Mouse (Mus musculus) small intestine, adult 2 months (tissue): ENCODE measurements around the gene Zfp622. TPM values are rescaled to one million over a fixed set of nuclear protein-coding genes. Genes with fewer than 3 reads are reported as not detected.

ENCODE experiments used
- H3K27ac ChIP-seq: fragments of 200-500 bp; 2 replicates; pipeline ENCODE4 v1.5.1; 2012; ENCODE audit warnings: low read depth, low read length, control low read depth, inconsistent platforms; ENCODE audit not compliant: insufficient read depth
- H3K27me3 ChIP-seq: fragments of 200-500 bp; 2 replicates; pipeline ENCODE4 v1.6.1; 2012; ENCODE audit warnings: mild to moderate bottlenecking, moderate library complexity, low read length, inconsistent platforms; ENCODE audit not compliant: control insufficient read depth, insufficient read depth
- H3K36me3 ChIP-seq: fragments of 200-500 bp; 2 replicates; pipeline ENCODE4 v1.6.1; 2012; ENCODE audit warnings: mild to moderate bottlenecking, low read length, control low read depth, inconsistent platforms; ENCODE audit not compliant: control insufficient read depth, insufficient read depth
- H3K4me1 ChIP-seq: fragments of 200-500 bp; 2 replicates; pipeline ENCODE4 v1.6.1; 2012; ENCODE audit warnings: low read length, inconsistent platforms, mixed read lengths; ENCODE audit not compliant: control insufficient read depth, insufficient read depth, insufficient read length
- H3K4me3 ChIP-seq: fragments of 200-500 bp; 2 replicates; pipeline ENCODE4 v1.5.1; 2012; ENCODE audit warnings: low read depth, mild to moderate bottlenecking, control low read depth, inconsistent platforms, low read length, moderate library complexity
- CTCF ChIP-seq: fragments of 200-500 bp; IDR thresholded peaks from 2 replicates; pipeline ENCODE4 v1.5.1; 2012; ENCODE audit warnings: low read depth, mild to moderate bottlenecking, control low read depth, inconsistent platforms, low read length, moderate library complexity, mixed read lengths; ENCODE audit not compliant: insufficient replicate concordance, insufficient read length; ENCODE audit errors: extremely low read depth
- POLR2A ChIP-seq: fragments of 200-500 bp; IDR thresholded peaks from 2 replicates; pipeline ENCODE4 v1.6.1; 2012; ENCODE audit warnings: low read depth, mild to moderate bottlenecking, control low read depth, inconsistent platforms, low read length, moderate library complexity
- WGBS: fragments of 180-500 bp; shearing (Covaris S2); methylation state at CpG from one replicate; pipeline ENCODE4 v1.1.7; 2018; 5-methylcytosine and 5-hydroxymethylcytosine counted together
- polyA plus RNA-seq: library from polyadenylated mRNA; depleted of rRNA; stranded (reverse); fragments of >200 nt; gene quantifications from 2 replicates; pipeline ENCODE4 v1.2.3, GENCODE M21; 2012

The Zfp622 gene
- polyA plus RNA-seq, 1 experiment, result 30.2 TPM

- H3K4me1 ChIP-seq, result no peaks in the 10 kb centered on the region
- no peak overlapping the region for H3K27ac ChIP-seq
- no peaks in the 10 kb centered on the region for H3K36me3 ChIP-seq
- no peaks in the 10 kb centered on the region for H3K27me3 ChIP-seq
- TF ChIP-seq POLR2A, result no peak
- WGBS, result 48% methylated on average over 5 of the region's 5 CpGs
- H3K4me3 ChIP-seq, result no peak overlapping the region
These were observed 28.2 kb upstream of the Zfp622 start for GRCm38 (mm10) chr15:25956001-25956400.

- Histone ChIP-seq H3K27me3 (no peaks in the 10 kb centered on the region), H3K36me3 (no peaks in the 10 kb centered on the region), H3K4me1 (no peaks in the 10 kb centered on the region), H3K27ac (no peak overlapping the region), H3K4me3 (no peak overlapping the region)
- WGBS, result 75% methylated on average over 11 of the region's 11 CpGs
- TF ChIP-seq CTCF, result no peak
- no peak for TF ChIP-seq POLR2A
These were observed 27.6 kb upstream of the Zfp622 start for GRCm38 (mm10) chr15:25956422-25957117.

GRCm38 (mm10) chr15:25957651-25958050 lies 26.5 kb upstream of the Zfp622 start:
- Histone ChIP-seq H3K27ac (no peak overlapping the region), H3K36me3 (no peaks in the 10 kb centered on the region), H3K27me3 (no peaks in the 10 kb centered on the region), H3K4me1 (no peaks in the 10 kb centered on the region), H3K4me3 (no peak overlapping the region)
- TF ChIP-seq CTCF, result no peak
- no peak for TF ChIP-seq POLR2A
- 70% methylated on average over 10 of the region's 10 CpGs for WGBS

- H3K27me3 ChIP-seq, result no peaks in the 10 kb centered on the region
- H3K36me3 ChIP-seq, result no peaks in the 10 kb centered on the region
- H3K4me1 ChIP-seq, result no peaks in the 10 kb centered on the region
- H3K27ac ChIP-seq, result no peak overlapping the region
- no peak overlapping the region for H3K4me3 ChIP-seq
- TF ChIP-seq POLR2A (no peak), CTCF (no peak)
- WGBS, result 27% methylated on average over 5 of the region's 5 CpGs
These were observed 24.8 kb upstream of the Zfp622 start for GRCm38 (mm10) chr15:25959375-25959774.

GRCm38 (mm10) chr15:25960231-25960630 lies 23.9 kb upstream of the Zfp622 start:
- 91% methylated on average over 5 of the region's 5 CpGs for WGBS
- no peak for TF ChIP-seq POLR2A
- no peak for TF ChIP-seq CTCF
- Histone ChIP-seq H3K27ac (no peak overlapping the region), H3K4me1 (no peaks in the 10 kb centered on the region), H3K4me3 (no peak overlapping the region), H3K27me3 (no peaks in the 10 kb centered on the region), H3K36me3 (0 out of 2 replicates have a peak, but pooled peaks cover 1% of the 10 kb centered on the region)

- peaks cover 10% of the 10 kb centered on the region for H3K36me3 ChIP-seq
These were observed 17.9 kb upstream of the Zfp622 start for GRCm38 (mm10) chr15:25966220-25966774.

GRCm38 (mm10) chr15:25971596-25971995 lies 12.6 kb upstream of the Zfp622 start:
- Histone ChIP-seq H3K27me3 (no peaks in the 10 kb centered on the region), H3K36me3 (peaks cover 16% of the 10 kb centered on the region), H3K27ac (no peak overlapping the region), H3K4me1 (peaks cover 4% of the 10 kb centered on the region; the same call in 1 of the 2 replicates), H3K4me3 (no peak overlapping the region)
- TF ChIP-seq POLR2A, result no peak
- TF ChIP-seq CTCF, result no peak
- WGBS, result 89% methylated on average over 9 of the region's 9 CpGs

More at GRCm38 (mm10) chr15:25966220-25966774, 17.9 kb upstream of the Zfp622 start:
- H3K27ac ChIP-seq, result peak overlapping the region; percentile 17; the same call in 1 of the 2 replicates
- peaks cover 4% of the 10 kb centered on the region; the same call in 1 of the 2 replicates for H3K4me1 ChIP-seq
- H3K27me3 ChIP-seq, result no peaks in the 10 kb centered on the region
- H3K4me3 ChIP-seq, result no peak overlapping the region
- no peak for TF ChIP-seq POLR2A
- no peak for TF ChIP-seq CTCF
- 19% methylated on average over 6 of the region's 6 CpGs for WGBS
